Mouse (Mus musculus) neural tube, embryonic 11.5 days (tissue): ENCODE measurements around the gene Lsamp. TPM values are rescaled to one million over a fixed set of nuclear protein-coding genes. Genes with fewer than 3 reads are reported as not detected.

Source experiments
- ATAC-seq: fragments of 200-750 bp; cut with Nextera tagmentation; 2 replicates; pipeline ENCODE4 v1.8.0; 2017; ENCODE audit warnings: moderate number of reproducible peaks, mild to moderate bottlenecking, moderate TSS enrichment, moderate library complexity; ENCODE audit not compliant: insufficient read depth, low FRiP score, low TSS enrichment
- DNase-seq: peaks from one replicate; pipeline ENCODE4 v3.0.0-alpha.2; 2015; ENCODE audit warnings: low spot score
- H3K27ac ChIP-seq: fragments of 300-500 bp; sonication (generic); 2 replicates; pipeline ENCODE4 v1.5.1; 2014; ENCODE audit warnings: low read depth, mild to moderate bottlenecking, low read length
- H3K27me3 ChIP-seq: fragments of 300-500 bp; sonication (generic); 2 replicates; pipeline ENCODE4 v1.6.1; 2014; ENCODE audit warnings: mild to moderate bottlenecking, low read length, mixed read lengths; ENCODE audit not compliant: control insufficient read depth, insufficient read depth
- H3K36me3 ChIP-seq: fragments of 300-500 bp; sonication (generic); 2 replicates; pipeline ENCODE4 v1.6.1; 2014; ENCODE audit warnings: mild to moderate bottlenecking, low read length, moderate library complexity, mixed read lengths; ENCODE audit not compliant: control insufficient read depth, insufficient read depth
- H3K4me1 ChIP-seq: fragments of 300-500 bp; sonication (generic); 2 replicates; pipeline ENCODE4 v1.6.1; 2014; ENCODE audit warnings: low read length, mixed read lengths; ENCODE audit not compliant: control insufficient read depth, insufficient read depth
- H3K4me2 ChIP-seq: fragments of 300-500 bp; sonication (generic); 2 replicates; pipeline ENCODE4 v1.6.1; 2014; ENCODE audit warnings: low read depth, mild to moderate bottlenecking, moderate library complexity
- H3K4me3 ChIP-seq: fragments of 300-500 bp; sonication (generic); 2 replicates; pipeline ENCODE4 v1.5.1; 2014; ENCODE audit warnings: low read depth, low read length
- H3K9ac ChIP-seq: fragments of 300-500 bp; sonication (generic); 2 replicates; pipeline ENCODE4 v1.6.1; 2014; ENCODE audit warnings: mild to moderate bottlenecking, low read length
- H3K9me3 ChIP-seq: fragments of 300-500 bp; sonication (generic); 2 replicates; pipeline ENCODE4 v1.6.1; 2016; ENCODE audit warnings: low read length; ENCODE audit not compliant: control insufficient read depth
- WGBS: fragments of 180-500 bp; shearing (Covaris S2); extraction: QIAGEN DNeasy Blood & Tissue Kit; methylation state at CpG from one replicate; pipeline ENCODE4 v1.1.7; 2014; 5-methylcytosine and 5-hydroxymethylcytosine counted together
- polyA plus RNA-seq: library from polyadenylated mRNA; unstranded; fragments of >200 nt; fragmentation: Nextera tagmentation; extraction: Ambion mirVana; gene quantifications from 2 replicates; pipeline ENCODE4 v1.2.1, GENCODE M21; 2014

Lsamp gene
- polyA plus RNA-seq, 1 experiment from 2014 or later, result 12.6 TPM

DNA sequence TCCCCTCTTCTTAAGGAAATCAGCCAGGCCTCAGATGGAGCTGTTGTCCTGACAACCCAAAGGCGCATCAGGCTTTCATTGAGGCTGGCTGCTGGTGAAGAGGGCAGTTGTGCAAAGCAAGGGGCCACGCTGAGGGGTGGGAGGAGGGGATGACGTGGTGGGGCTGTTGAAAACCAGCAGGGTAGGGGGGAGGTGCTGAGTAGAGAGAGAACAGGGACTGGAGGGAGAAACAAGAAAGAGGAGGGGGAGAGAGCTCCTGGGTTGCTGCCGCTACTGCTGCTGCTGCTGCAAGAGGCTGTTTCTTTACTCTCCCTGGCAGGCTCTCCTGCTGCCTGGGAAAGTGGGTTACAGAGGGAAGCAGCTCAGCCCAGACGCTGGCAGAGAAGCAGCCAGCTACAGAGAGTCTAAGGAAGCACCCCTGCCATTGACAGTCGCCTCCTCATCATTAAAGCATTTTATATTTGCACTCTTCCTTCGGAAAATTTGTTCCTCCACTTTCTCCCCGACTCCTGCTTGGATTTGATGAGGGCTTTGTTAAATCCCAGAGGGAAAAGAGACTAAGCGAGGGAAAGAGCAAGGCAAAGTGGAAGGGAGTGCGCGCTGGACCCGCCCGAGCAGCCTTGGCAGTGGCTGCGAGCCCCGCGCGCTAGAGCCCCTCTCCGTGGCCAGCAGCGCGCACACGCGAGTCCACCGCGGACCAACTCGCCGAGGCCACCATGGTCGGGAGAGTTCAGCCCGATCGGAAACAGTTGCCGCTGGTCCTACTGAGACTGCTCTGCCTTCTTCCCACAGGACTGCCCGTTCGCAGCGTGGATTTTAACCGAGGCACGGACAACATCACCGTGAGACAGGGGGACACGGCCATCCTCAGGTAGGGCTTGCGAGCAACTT, 1548.7 kb downstream of the Lsamp start:
- Histone ChIP-seq H3K4me1 (no peaks in the 10 kb centered on the region), H3K4me2 (peak overlapping the region; percentile 84), H3K36me3 (no peaks in the 10 kb centered on the region), H3K9me3 (no peaks in the 10 kb centered on the region), H3K4me3 (peak overlapping the region; percentile 62), H3K27ac (peak overlapping the region; percentile 76), H3K9ac (peak overlapping the region; percentile 75), H3K27me3 (no peaks in the 10 kb centered on the region)
- under 1% methylated on average over 38 of the region's 38 CpGs for WGBS
- peak; percentile 96 for ATAC-seq
- peak; percentile 81 for DNase-seq

DNA sequence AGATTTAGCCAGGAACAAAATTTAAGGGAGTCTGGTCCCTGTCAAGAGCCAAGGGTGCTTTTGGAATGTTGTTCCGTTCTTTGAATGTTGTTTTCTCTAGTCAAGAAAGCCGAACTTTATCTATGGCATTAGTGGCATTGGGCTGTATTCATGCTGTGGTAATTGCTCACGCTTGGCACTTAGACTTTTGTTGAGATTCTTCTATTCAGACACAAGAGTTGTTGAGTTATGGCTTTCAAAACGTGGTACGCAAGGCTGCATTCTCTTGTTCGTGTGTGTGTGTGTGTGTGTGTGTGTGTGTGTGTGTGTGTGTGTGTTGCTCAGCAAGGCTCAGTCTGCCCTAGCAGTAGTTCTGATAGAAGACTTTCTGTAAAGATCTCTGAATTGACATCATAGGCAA, 1549.5 kb downstream of the Lsamp start:
- peak; percentile 14 for DNase-seq
- Histone ChIP-seq H3K27ac (no peak overlapping the region; the same call in 1 of the 2 replicates), H3K4me1 (no peaks in the 10 kb centered on the region), H3K4me3 (peak overlapping the region; percentile 62), H3K36me3 (no peaks in the 10 kb centered on the region), H3K9me3 (no peaks in the 10 kb centered on the region), H3K9ac (peak overlapping the region; percentile 75; the same call in 1 of the 2 replicates), H3K4me2 (peak overlapping the region; percentile 84), H3K27me3 (no peaks in the 10 kb centered on the region)
- ATAC-seq, result no peak
- WGBS, result 12% methylated on average over 6 of the region's 6 CpGs

DNA sequence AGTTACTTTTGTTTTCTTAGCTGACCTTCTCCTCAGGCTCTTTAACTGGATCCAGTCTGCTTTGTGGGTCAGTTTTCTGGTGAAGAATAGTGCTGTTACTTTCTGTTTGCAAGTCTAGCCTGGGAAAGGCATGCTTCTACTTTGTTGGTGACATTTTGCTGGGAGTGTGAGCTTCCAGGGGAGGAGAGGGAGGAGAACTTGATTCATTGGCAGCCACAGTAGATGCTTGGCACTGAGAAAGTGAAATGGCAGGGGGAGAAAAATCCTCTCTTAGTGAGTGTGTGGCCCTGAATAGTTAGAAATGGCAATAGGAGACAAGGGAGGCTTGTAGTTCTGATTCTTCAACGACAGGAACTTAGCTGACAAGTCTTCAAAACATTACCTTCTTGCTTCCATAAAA, 1551.6 kb downstream of the Lsamp start:
- WGBS, result 85% methylated on average over 1 of the region's 1 CpGs

GRCm38 (mm10) chr16:41542641-41543040, 1558.5 kb downstream of the Lsamp start:
- ATAC-seq (no peak), DNase-seq (no peak)
- H3K4me1 ChIP-seq, result no peaks in the 10 kb centered on the region
- no peak overlapping the region for H3K4me2 ChIP-seq
- H3K27ac ChIP-seq, result no peak overlapping the region
- no peaks in the 10 kb centered on the region for H3K27me3 ChIP-seq
- no peak overlapping the region for H3K9ac ChIP-seq
- WGBS, result 52% methylated on average over 2 of the region's 2 CpGs
- H3K4me3 ChIP-seq, result no peak overlapping the region
- no peaks in the 10 kb centered on the region for H3K9me3 ChIP-seq
- no peaks in the 10 kb centered on the region for H3K36me3 ChIP-seq

More for the DNA sequence above, 1551.6 kb downstream of the Lsamp start:
- Histone ChIP-seq H3K4me1 (no peaks in the 10 kb centered on the region), H3K4me2 (no peak overlapping the region), H3K9ac (no peak overlapping the region), H3K9me3 (no peaks in the 10 kb centered on the region), H3K27me3 (no peaks in the 10 kb centered on the region), H3K27ac (no peak overlapping the region), H3K36me3 (no peaks in the 10 kb centered on the region), H3K4me3 (no peak overlapping the region)
- ATAC-seq (no peak), DNase-seq (no peak)

DNA sequence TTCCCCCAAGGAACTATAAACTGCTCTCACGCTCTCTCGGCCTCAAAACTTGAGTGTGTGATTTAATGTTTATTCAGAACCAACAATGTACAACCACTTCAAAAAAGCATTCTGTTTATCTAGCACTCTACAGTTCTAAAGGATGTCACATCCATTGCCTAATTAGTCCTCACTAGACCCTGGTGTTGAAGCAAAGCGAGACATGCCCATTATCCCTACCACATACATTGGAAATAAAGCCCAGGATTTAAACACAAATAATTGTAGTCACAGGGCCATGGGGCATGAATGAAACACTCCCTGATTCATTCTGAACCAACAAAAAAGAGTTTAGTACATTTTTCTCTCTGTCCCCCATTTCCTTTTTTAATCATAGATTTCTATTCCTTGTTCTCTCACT, 1567.0 kb downstream of the Lsamp start:
- no peak overlapping the region for H3K4me2 ChIP-seq
- H3K4me1 ChIP-seq, result peaks cover 6% of the 10 kb centered on the region; the same call in 1 of the 2 replicates
- H3K36me3 ChIP-seq, result no peaks in the 10 kb centered on the region
- H3K27ac ChIP-seq, result no peak overlapping the region
- H3K9ac ChIP-seq, result no peak overlapping the region
- DNase-seq (no peak), ATAC-seq (no peak)
- no peak overlapping the region for H3K4me3 ChIP-seq
- H3K27me3 ChIP-seq, result no peaks in the 10 kb centered on the region
- H3K9me3 ChIP-seq, result no peaks in the 10 kb centered on the region
- 66% methylated on average over 3 of the region's 3 CpGs for WGBS

- DNase-seq (peak; percentile 50), ATAC-seq (peak; percentile 93)
- 17% methylated on average over 3 of the region's 3 CpGs for WGBS
- no peaks in the 10 kb centered on the region for H3K36me3 ChIP-seq
- no peak overlapping the region for H3K4me3 ChIP-seq
- H3K27ac ChIP-seq, result 0 out of 2 replicates have a peak overlapping the region, but pooled peaks have one; percentile 42
- no peak overlapping the region for H3K4me2 ChIP-seq
- H3K27me3 ChIP-seq, result no peaks in the 10 kb centered on the region
- no peak overlapping the region for H3K9ac ChIP-seq
- H3K9me3 ChIP-seq, result no peaks in the 10 kb centered on the region
- H3K4me1 ChIP-seq, result peaks cover 6% of the 10 kb centered on the region; the same call in 1 of the 2 replicates
These were observed 1567.7 kb downstream of the Lsamp start for GRCm38 (mm10) chr16:41551851-41552262.

DNA sequence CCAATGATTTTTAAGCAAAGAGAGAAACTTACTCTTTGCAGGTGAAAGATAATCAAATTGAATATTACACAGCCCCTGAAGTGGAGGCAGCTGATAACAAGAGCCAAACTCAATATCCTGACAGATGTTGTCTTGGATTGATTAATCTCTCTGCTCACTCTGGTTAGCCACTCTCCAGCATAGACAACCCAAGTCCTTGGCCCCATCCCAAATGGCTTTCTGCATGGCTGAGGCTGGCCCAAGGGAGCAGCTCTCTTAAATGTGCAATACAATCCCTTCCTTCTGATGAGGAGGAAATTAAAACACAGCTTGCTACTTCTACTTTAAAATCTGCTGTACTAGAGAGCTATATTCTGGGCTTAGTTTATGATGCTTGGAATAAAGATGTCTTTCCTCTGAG, 1572.9 kb downstream of the Lsamp start:
- no peak overlapping the region for H3K4me3 ChIP-seq
- H3K9me3 ChIP-seq, result no peaks in the 10 kb centered on the region
- DNase-seq (no peak), ATAC-seq (no peak)
- H3K36me3 ChIP-seq, result no peaks in the 10 kb centered on the region
- H3K27me3 ChIP-seq, result no peaks in the 10 kb centered on the region
- H3K4me2 ChIP-seq, result no peak overlapping the region
- H3K27ac ChIP-seq, result no peak overlapping the region
- H3K4me1 ChIP-seq, result peaks cover 4% of the 10 kb centered on the region; the same call in 1 of the 2 replicates
- H3K9ac ChIP-seq, result no peak overlapping the region

GRCm38 (mm10) chr16:41565233-41565632, 1581.1 kb downstream of the Lsamp start:
- H3K27me3 ChIP-seq, result no peaks in the 10 kb centered on the region
- no peaks in the 10 kb centered on the region for H3K36me3 ChIP-seq
- WGBS, result 56% methylated on average over 2 of the region's 2 CpGs
- no peaks in the 10 kb centered on the region for H3K4me1 ChIP-seq
- no peaks in the 10 kb centered on the region for H3K9me3 ChIP-seq
- DNase-seq, result no peak
- no peak overlapping the region for H3K4me3 ChIP-seq
- H3K27ac ChIP-seq, result no peak overlapping the region
- ATAC-seq, result no peak
- H3K9ac ChIP-seq, result no peak overlapping the region
- H3K4me2 ChIP-seq, result no peak overlapping the region
